Comparison of ENCODE assay signal across 1 mouse cellular context in the genomic region with DNA sequence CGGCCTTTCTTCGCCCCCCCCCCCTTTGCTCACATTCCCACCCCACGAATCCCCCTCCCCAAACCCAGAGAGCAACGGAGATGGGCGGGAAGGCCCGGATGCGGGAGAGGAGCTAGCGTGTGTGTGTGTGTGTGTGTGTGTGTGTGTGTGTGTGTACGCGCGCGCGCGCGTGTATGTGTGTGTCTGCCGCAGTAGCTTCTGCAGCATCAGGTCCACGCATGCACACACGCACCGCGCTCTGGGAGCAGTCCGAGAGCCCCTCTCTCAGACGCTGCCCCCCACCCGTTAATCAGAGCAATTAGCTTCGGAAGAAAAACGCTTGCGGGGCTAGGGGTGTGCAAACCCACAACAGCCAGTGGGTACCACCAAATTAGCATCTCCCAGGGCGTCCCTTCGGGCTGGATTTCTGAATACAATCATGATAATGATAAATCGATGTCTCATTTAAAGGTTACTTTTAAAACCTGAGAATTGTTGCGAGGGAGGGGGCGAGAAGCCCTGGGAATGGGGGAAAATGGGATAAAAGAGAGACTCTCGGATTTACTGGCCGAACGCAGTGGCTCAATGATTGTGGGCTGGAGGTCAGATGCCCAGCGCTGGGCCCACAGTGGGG.
TF ChIP-seq lines count a peak whose summit lies in the region.

No protein-coding gene starts in this region.

TF ChIP-seq in CH12.LX, 34 proteins besides CTCF, POLR2A, EP300 and RAD21 (continued from another document):
- no peak for TF ChIP-seq MEF2A (IDR thresholded peaks at IDR 0.05; ENCODE audit: borderline replicate concordance, low read depth, low read length)
- TF ChIP-seq UBTF (IDR thresholded peaks at IDR 0.05; ENCODE audit: low read depth, low read length), result no peak
- no peak for TF ChIP-seq MAX (IDR thresholded peaks at IDR 0.05; ENCODE audit: low read length)
- TF ChIP-seq MYC (IDR thresholded peaks at IDR 0.05; ENCODE audit: low read depth, low read length), result 0 out of 2 replicates have a peak, but pooled peaks have one; percentile 10
- no peak for TF ChIP-seq CHD1 (IDR thresholded peaks at IDR 0.05; ENCODE audit: low read depth, low read length)
- TF ChIP-seq HCFC1 (IDR thresholded peaks at IDR 0.05; ENCODE audit: low read depth, low read length), result no peak
- TF ChIP-seq USF2 (conservative IDR thresholded peaks at IDR 0.05; ENCODE audit: low read depth, low read length), result no peak
- TF ChIP-seq MAZ (IDR thresholded peaks at IDR 0.05; ENCODE audit: low read depth, low read length), result no peak; the same call in 1 of the 2 replicates
- TF ChIP-seq GABPA (IDR thresholded peaks at IDR 0.05; ENCODE audit: insufficient replicate concordance, low read depth, low read length), result no peak
- no peak for TF ChIP-seq E2F4 (IDR thresholded peaks at IDR 0.05; ENCODE audit: insufficient replicate concordance, low read depth, low read length)
- TF ChIP-seq JUND (conservative IDR thresholded peaks at IDR 0.05; ENCODE audit: low read depth, low read length), result no peak
